Mouse (Mus musculus): ENCODE results near the gene Zar1l.

GRCm38 (mm10) chr5:150466132-150466531 is 51.8 kb downstream of the Zar1l start:
- no peak for TF ChIP-seq CTCF (conservative IDR thresholded peaks at IDR 0.05; ENCODE audit: low read length)
- TF ChIP-seq NANOG (IDR thresholded peaks at IDR 0.05; ENCODE audit: borderline replicate concordance, low read length): no peak

Measured in E14TG2a.4 (cell line).